Mouse (Mus musculus) ovary, adult 10 weeks (tissue): ENCODE measurements around the gene Gm2000. TPM values are rescaled to one million over a fixed set of nuclear protein-coding genes. Genes with fewer than 3 reads are reported as not detected.

ENCODE experiments used
- polyA plus RNA-seq: library from polyadenylated mRNA; stranded (reverse); fragments of 350-450 nt; fragmentation: Illumina TruSeq; extraction: RNeasy Lipid Tissue Mini Kit (QIAGEN cat#74804); gene quantifications from one replicate; pipeline ENCODE4 v1.2.3, GENCODE M21; 2014

Gm2000 gene
- polyA plus RNA-seq = 8.0 TPM

DNA sequence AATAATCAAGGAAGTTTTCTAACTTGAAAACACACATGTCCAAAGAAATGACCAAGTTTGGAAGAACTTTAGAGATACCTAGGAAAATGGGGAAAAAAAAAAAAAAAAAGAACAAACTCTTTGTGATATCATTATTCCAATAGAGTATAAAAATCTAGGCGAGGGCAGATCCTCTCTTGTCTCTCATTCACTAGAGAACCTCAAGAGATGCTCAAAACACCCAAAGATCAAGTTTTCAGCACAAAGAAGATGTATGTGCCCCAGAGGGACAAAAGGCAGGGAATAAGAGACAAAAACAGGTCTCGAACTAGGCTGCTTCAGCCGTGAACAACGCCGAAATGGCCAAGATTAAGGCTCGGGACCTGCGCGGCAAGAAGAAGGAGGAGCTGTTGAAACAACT, at the start of gene Gm2000:
Gene Gm2000, plus strand, starts transcription at position 301 of the 400 bp plus-strand sequence.

Other genes with a start within 250 kb of the Gm2000 start
- 1.3 TPM for gene Fam163a, start 161.0 kb upstream of the Gm2000 start, polyA plus RNA-seq
- 29.8 TPM for gene Tdrd5, start 62.4 kb upstream of the Gm2000 start, polyA plus RNA-seq
- 5.2 TPM for gene Nphs2, start 55.3 kb upstream of the Gm2000 start, polyA plus RNA-seq
- 7.9 TPM for gene Axdnd1, start 55.1 kb downstream of the Gm2000 start, polyA plus RNA-seq
- 616 TPM for gene Soat1, start 108.3 kb downstream of the Gm2000 start, polyA plus RNA-seq
- 7.5 TPM for gene Gm10031, start 158.0 kb downstream of the Gm2000 start, polyA plus RNA-seq
- gene Abl2, start 192.7 kb downstream of the Gm2000 start, polyA plus RNA-seq = 16.1 TPM